Mouse (Mus musculus) liver, embryonic 13.5 days (tissue): Measurements from ENCODE around the gene Mkrn2os. TPM values are rescaled to one million over a fixed set of nuclear protein-coding genes. Genes with fewer than 3 reads are reported as not detected.
"Not testable (repeated sequence)": the region's sequence is repeated elsewhere in the genome, so short reads cannot be mapped to it uniquely, and the experiment has no call there.

Source experiments
- ATAC-seq: fragments of 200-750 bp; cut with Nextera tagmentation; 2 replicates; pipeline ENCODE4 v1.8.0; 2017; ENCODE audit warnings: low read depth, mild to moderate bottlenecking, moderate number of reproducible peaks, moderate library complexity
- DNase-seq: peaks from one replicate; pipeline ENCODE4 v3.0.0; 2022
- H3K27ac ChIP-seq: fragments of 300-500 bp; sonication (generic); 2 replicates; pipeline ENCODE4 v1.5.1; 2015; ENCODE audit warnings: moderate library complexity, mild to moderate bottlenecking, inconsistent platforms
- H3K27me3 ChIP-seq: fragments of 300-500 bp; sonication (generic); 2 replicates; pipeline ENCODE4 v1.6.1; 2015; ENCODE audit warnings: mild to moderate bottlenecking, inconsistent platforms
- H3K36me3 ChIP-seq: fragments of 300-500 bp; sonication (generic); 2 replicates; pipeline ENCODE4 v1.6.1; 2015; ENCODE audit warnings: mild to moderate bottlenecking, inconsistent platforms
- H3K4me1 ChIP-seq: fragments of 300-500 bp; sonication (generic); replicated peaks from 2 replicates; pipeline ENCODE4 v1.6.1; 2015; ENCODE audit warnings: inconsistent platforms
- H3K4me2 ChIP-seq: fragments of 300-500 bp; sonication (generic); 2 replicates; pipeline ENCODE4 v1.6.1; 2015; ENCODE audit warnings: inconsistent platforms, mild to moderate bottlenecking, moderate library complexity
- H3K4me3 ChIP-seq: fragments of 300-500 bp; sonication (generic); replicated peaks from 2 replicates; pipeline ENCODE4 v1.5.1; 2015; ENCODE audit warnings: mild to moderate bottlenecking, inconsistent platforms
- H3K9ac ChIP-seq: fragments of 300-500 bp; sonication (generic); 2 replicates; pipeline ENCODE4 v1.6.1; 2015; ENCODE audit warnings: mild to moderate bottlenecking, inconsistent platforms
- H3K9me3 ChIP-seq: fragments of 300-500 bp; sonication (generic); replicated peaks from 2 replicates; pipeline ENCODE4 v1.6.1; 2016; ENCODE audit warnings: inconsistent platforms
- WGBS: fragments of 180-500 bp; shearing (Covaris S2); methylation state at CpG from one replicate; pipeline ENCODE4 v1.1.7; 2015; ENCODE audit not compliant: insufficient replicate concordance; 5-methylcytosine and 5-hydroxymethylcytosine counted together
- polyA plus RNA-seq: library from polyadenylated mRNA; unstranded; fragments of >200 nt; fragmentation: Nextera tagmentation; extraction: Ambion mirVana; gene quantifications from 2 replicates; pipeline ENCODE4 v1.2.1, GENCODE M21; 2015

Mkrn2os gene
- 6.6 and 7.2 TPM in 2 replicates for polyA plus RNA-seq

- peak within 1 kb of the TSS; percentile 39 for H3K4me2 ChIP-seq
- 0 out of 2 replicates have a peak, but pooled peaks cover 4% of the 10 kb centered on the region for H3K4me1 ChIP-seq
- no peak for DNase-seq
- no peaks in the 10 kb centered on the region for H3K27me3 ChIP-seq
- ATAC-seq: peak; percentile 64
- 54% methylated on average over 5 of the region's 5 CpGs for WGBS
- no peaks in the 10 kb centered on the region for H3K36me3 ChIP-seq
- H3K9me3 ChIP-seq: no peaks in the 10 kb centered on the region
- H3K27ac ChIP-seq: no peak within 1 kb of the TSS
- H3K4me3 ChIP-seq: peak within 1 kb of the TSS; percentile 28
- peak within 1 kb of the TSS; percentile 31; the same call in 1 of the 2 replicates for H3K9ac ChIP-seq
These were observed at the start of gene Mkrn2os for GRCm38 (mm10) chr6:115592458-115592857. Gene Mkrn2os, minus strand, starts transcription at chr6:115592576.

- not testable (repeated sequence) for H3K9ac ChIP-seq, H3K4me2 ChIP-seq, ATAC-seq, DNase-seq, H3K9me3 ChIP-seq, H3K27ac ChIP-seq, H3K4me3 ChIP-seq, H3K27me3 ChIP-seq
- WGBS: 82% methylated on average over 7 of the region's 7 CpGs
- Histone ChIP-seq H3K4me1 (peaks cover 13% of the 10 kb centered on the region; the same call in 1 of the 2 replicates), H3K36me3 (peaks cover 71% of the 10 kb centered on the region)
These were observed 45.8 kb upstream of the Mkrn2os start for GRCm38 (mm10) chr6:115638188-115638587.

- H3K4me2 ChIP-seq: no peak overlapping the region
- 79% methylated on average over 2 of the region's 2 CpGs for WGBS
- no peaks in the 10 kb centered on the region for H3K9me3 ChIP-seq
- no peak overlapping the region for H3K9ac ChIP-seq
- H3K36me3 ChIP-seq: peaks cover 81% of the 10 kb centered on the region
- no peak for DNase-seq
- no peak for ATAC-seq
- no peak overlapping the region for H3K4me3 ChIP-seq
- H3K4me1 ChIP-seq: peaks cover 26% of the 10 kb centered on the region; the same call in 1 of the 2 replicates
- no peaks in the 10 kb centered on the region for H3K27me3 ChIP-seq
- H3K27ac ChIP-seq: no peak overlapping the region
These were observed 41.6 kb upstream of the Mkrn2os start for GRCm38 (mm10) chr6:115634015-115634414.

- no peak overlapping the region for H3K4me3 ChIP-seq
- H3K27me3 ChIP-seq: no peaks in the 10 kb centered on the region
- H3K9ac ChIP-seq: no peak overlapping the region
- no peak overlapping the region for H3K4me2 ChIP-seq
- H3K4me1 ChIP-seq: peaks cover 22% of the 10 kb centered on the region; the same call in 1 of the 2 replicates
- H3K36me3 ChIP-seq: peaks cover 82% of the 10 kb centered on the region
- no peak for DNase-seq
- WGBS: 70% methylated on average over 3 of the region's 3 CpGs
- ATAC-seq: peak; percentile 45; the same call in 1 of the 2 replicates
- H3K9me3 ChIP-seq: no peaks in the 10 kb centered on the region
- no peak overlapping the region for H3K27ac ChIP-seq
These were observed 38.9 kb upstream of the Mkrn2os start for GRCm38 (mm10) chr6:115631056-115631795.

- H3K9me3 ChIP-seq: no peaks in the 10 kb centered on the region
- H3K27me3 ChIP-seq: no peaks in the 10 kb centered on the region
- ATAC-seq (no peak), DNase-seq (no peak)
- peaks cover 7% of the 10 kb centered on the region; the same call in 1 of the 2 replicates for H3K4me1 ChIP-seq
- no peak overlapping the region for H3K27ac ChIP-seq
- H3K9ac ChIP-seq: no peak overlapping the region
- peaks cover 88% of the 10 kb centered on the region for H3K36me3 ChIP-seq
- no peak overlapping the region for H3K4me2 ChIP-seq
- WGBS: 84% methylated on average over 5 of the region's 5 CpGs
- H3K4me3 ChIP-seq: no peak overlapping the region
These were observed 33.7 kb upstream of the Mkrn2os start for GRCm38 (mm10) chr6:115626121-115626520.

GRCm38 (mm10) chr6:115620942-115621341, 28.6 kb upstream of the Mkrn2os start:
- Histone ChIP-seq H3K36me3 (peaks cover 99% of the 10 kb centered on the region), H3K9ac (no peak overlapping the region), H3K4me3 (no peak overlapping the region), H3K27ac (no peak overlapping the region), H3K27me3 (no peaks in the 10 kb centered on the region), H3K4me1 (no peaks in the 10 kb centered on the region), H3K9me3 (no peaks in the 10 kb centered on the region), H3K4me2 (no peak overlapping the region)
- WGBS: 65% methylated on average over 1 of the region's 1 CpGs
- DNase-seq: no peak
- ATAC-seq: no peak

- no peak overlapping the region for H3K27ac ChIP-seq
- H3K4me2 ChIP-seq: no peak overlapping the region
- H3K27me3 ChIP-seq: no peaks in the 10 kb centered on the region
- DNase-seq: no peak
- 0 out of 2 replicates have a peak, but pooled peaks have one; percentile 16 for ATAC-seq
- H3K9ac ChIP-seq: no peak overlapping the region
- 57% methylated on average over 10 of the region's 10 CpGs for WGBS
- no peaks in the 10 kb centered on the region for H3K4me1 ChIP-seq
- peaks cover 100% of the 10 kb centered on the region for H3K36me3 ChIP-seq
- H3K4me3 ChIP-seq: no peak overlapping the region
- H3K9me3 ChIP-seq: no peaks in the 10 kb centered on the region
These were observed 27.4 kb upstream of the Mkrn2os start for GRCm38 (mm10) chr6:115619818-115620217.

- Histone ChIP-seq H3K4me2 (no peak overlapping the region), H3K9me3 (no peaks in the 10 kb centered on the region), H3K27me3 (no peaks in the 10 kb centered on the region), H3K36me3 (peaks cover 97% of the 10 kb centered on the region), H3K4me1 (no peaks in the 10 kb centered on the region), H3K27ac (no peak overlapping the region), H3K9ac (no peak overlapping the region), H3K4me3 (no peak overlapping the region)
- 75% methylated on average over 3 of the region's 3 CpGs for WGBS
- ATAC-seq (no peak), DNase-seq (no peak)
These were observed 23.6 kb upstream of the Mkrn2os start for GRCm38 (mm10) chr6:115615983-115616382.

GRCm38 (mm10) chr6:115613793-115614192, 21.4 kb upstream of the Mkrn2os start:
- Histone ChIP-seq H3K27me3 (no peaks in the 10 kb centered on the region), H3K4me2 (no peak overlapping the region), H3K27ac (no peak overlapping the region), H3K9ac (no peak overlapping the region), H3K4me1 (no peaks in the 10 kb centered on the region), H3K9me3 (no peaks in the 10 kb centered on the region), H3K36me3 (peaks cover 91% of the 10 kb centered on the region), H3K4me3 (no peak overlapping the region)
- no peak for ATAC-seq
- no peak for DNase-seq

GRCm38 (mm10) chr6:115610301-115610700, 17.9 kb upstream of the Mkrn2os start:
- H3K36me3 ChIP-seq: peaks cover 60% of the 10 kb centered on the region
- DNase-seq: no peak
- ATAC-seq: no peak
- H3K27me3 ChIP-seq: no peaks in the 10 kb centered on the region
- peaks cover 6% of the 10 kb centered on the region; the same call in 1 of the 2 replicates for H3K4me1 ChIP-seq
- H3K9me3 ChIP-seq: no peaks in the 10 kb centered on the region
- H3K4me3 ChIP-seq: no peak overlapping the region
- 79% methylated on average over 5 of the region's 5 CpGs for WGBS
- no peak overlapping the region for H3K9ac ChIP-seq
- H3K4me2 ChIP-seq: no peak overlapping the region
- no peak overlapping the region for H3K27ac ChIP-seq

GRCm38 (mm10) chr6:115609121-115609520, 16.7 kb upstream of the Mkrn2os start:
- no peaks in the 10 kb centered on the region for H3K27me3 ChIP-seq
- 52% methylated on average over 3 of the region's 3 CpGs for WGBS
- H3K36me3 ChIP-seq: peaks cover 48% of the 10 kb centered on the region
- ATAC-seq (no peak), DNase-seq (no peak)
- no peak overlapping the region for H3K27ac ChIP-seq
- no peak overlapping the region for H3K9ac ChIP-seq
- no peaks in the 10 kb centered on the region for H3K9me3 ChIP-seq
- H3K4me1 ChIP-seq: peaks cover 6% of the 10 kb centered on the region; the same call in 1 of the 2 replicates
- no peak overlapping the region for H3K4me2 ChIP-seq
- H3K4me3 ChIP-seq: no peak overlapping the region

- H3K27ac ChIP-seq: no peak overlapping the region
- ATAC-seq (no peak), DNase-seq (no peak)
- H3K4me2 ChIP-seq: no peak overlapping the region
- no peak overlapping the region for H3K9ac ChIP-seq
- H3K4me3 ChIP-seq: no peak overlapping the region
- no peaks in the 10 kb centered on the region for H3K27me3 ChIP-seq
- H3K4me1 ChIP-seq: peaks cover 17% of the 10 kb centered on the region
- H3K9me3 ChIP-seq: no peaks in the 10 kb centered on the region
- 67% methylated on average over 4 of the region's 4 CpGs for WGBS
- H3K36me3 ChIP-seq: peaks cover 34% of the 10 kb centered on the region
These were observed 15.1 kb upstream of the Mkrn2os start for GRCm38 (mm10) chr6:115607429-115607828.
